Mouse (Mus musculus): ENCODE results near the gene Clmp. TPM values are rescaled to one million over a fixed set of nuclear protein-coding genes. Genes with fewer than 3 reads are reported as not detected.

Gene Clmp
- polyA plus RNA-seq (2017; shearing (Covaris generic)), result under 1 TPM in 1 of 2 experiments, not detected in 1; 0.19 TPM

GRCm38 (mm10) chr9:40685801-40686420, at the start of gene Clmp:
TSS of gene Clmp (plus strand) at chr9:40685962.
- no peak for ATAC-seq

GRCm38 (mm10) chr9:40636054-40636453, 49.7 kb upstream of the Clmp start:
- ATAC-seq, result peak; percentile 71

GRCm38 (mm10) chr9:40637705-40638393, 47.9 kb upstream of the Clmp start:
- no peak for ATAC-seq

- ATAC-seq, result no peak
These were observed 47.2 kb upstream of the Clmp start for GRCm38 (mm10) chr9:40638394-40639049.

GRCm38 (mm10) chr9:40639536-40640187, 46.1 kb upstream of the Clmp start:
- ATAC-seq, result no peak

GRCm38 (mm10) chr9:40641318-40641717, 44.4 kb upstream of the Clmp start:
- no peak for ATAC-seq

GRCm38 (mm10) chr9:40642470-40643220, 43.1 kb upstream of the Clmp start:
- ATAC-seq, result no peak

- ATAC-seq, result no peak
These were observed 36.3 kb upstream of the Clmp start for GRCm38 (mm10) chr9:40649444-40649843.

- no peak for ATAC-seq
These were observed 35.8 kb upstream of the Clmp start for GRCm38 (mm10) chr9:40649983-40650382.

GRCm38 (mm10) chr9:40651239-40651859, 34.4 kb upstream of the Clmp start:
- no peak for ATAC-seq

- no peak for ATAC-seq
These were observed 33.0 kb upstream of the Clmp start for GRCm38 (mm10) chr9:40652757-40653156.

- no peak for ATAC-seq
These were observed 19.5 kb upstream of the Clmp start for GRCm38 (mm10) chr9:40666190-40666803.

- ATAC-seq, result no peak
These were observed 15.4 kb upstream of the Clmp start, which contains the start of gene Gm21915 for GRCm38 (mm10) chr9:40670313-40670712. TSS of gene Gm21915 (plus strand) at chr9:40670613.

GRCm38 (mm10) chr9:40671323-40671930, 14.3 kb upstream of the Clmp start:
- ATAC-seq, result no peak

GRCm38 (mm10) chr9:40675203-40675958, 10.4 kb upstream of the Clmp start:
- ATAC-seq, result no peak

GRCm38 (mm10) chr9:40678653-40679052, 7.1 kb upstream of the Clmp start:
- ATAC-seq, result no peak

- no peak for ATAC-seq
These were observed 698 bp downstream of the Clmp start for GRCm38 (mm10) chr9:40686421-40686899.

- ATAC-seq, result no peak
These were observed 1.3 kb downstream of the Clmp start for GRCm38 (mm10) chr9:40687053-40687452.

GRCm38 (mm10) chr9:40687553-40687952, 1.8 kb downstream of the Clmp start:
- no peak for ATAC-seq

- no peak for ATAC-seq
These were observed 4.7 kb downstream of the Clmp start for GRCm38 (mm10) chr9:40690511-40690910.

All from activated CD4-positive, CD25-positive, alpha-beta regulatory T cell, adult 4 months (primary cell).